Mouse (Mus musculus) kidney, adult 2 months (tissue): ENCODE data around the gene Kalrn.

ENCODE experiments used
- CTCF ChIP-seq: fragments of 200-500 bp; conservative IDR thresholded peaks from 2 replicates; pipeline ENCODE4 v1.5.1; 2011; ENCODE audit warnings: low read depth, mild to moderate bottlenecking, control low read depth, low read length, moderate library complexity, mixed read lengths; ENCODE audit not compliant: insufficient read depth, insufficient read length
- POLR2A ChIP-seq: fragments of 200-500 bp; IDR thresholded peaks from one replicate; pipeline ENCODE4 v1.6.1; 2011; ENCODE audit warnings: low read depth, low read length, control low read depth

- TF ChIP-seq CTCF (no peak), POLR2A (no peak)
Measured at GRCm38 (mm10) chr16:34134628-34135027, 438.7 kb downstream of the Kalrn start.
